Mouse (Mus musculus): ENCODE results near the gene Gm10334. TPM values are rescaled to one million over a fixed set of nuclear protein-coding genes. Genes with fewer than 3 reads are reported as not detected.
"Not testable (repeated sequence)": the region's sequence is repeated elsewhere in the genome, so short reads cannot be mapped to it uniquely, and the experiment has no call there.

Gene Gm10334
- polyA plus RNA-seq (2015; fragmentation: Nextera tagmentation; extraction: Ambion mirVana): 0.19 TPM in 1 of 2 replicates, not detected in the other

DNA sequence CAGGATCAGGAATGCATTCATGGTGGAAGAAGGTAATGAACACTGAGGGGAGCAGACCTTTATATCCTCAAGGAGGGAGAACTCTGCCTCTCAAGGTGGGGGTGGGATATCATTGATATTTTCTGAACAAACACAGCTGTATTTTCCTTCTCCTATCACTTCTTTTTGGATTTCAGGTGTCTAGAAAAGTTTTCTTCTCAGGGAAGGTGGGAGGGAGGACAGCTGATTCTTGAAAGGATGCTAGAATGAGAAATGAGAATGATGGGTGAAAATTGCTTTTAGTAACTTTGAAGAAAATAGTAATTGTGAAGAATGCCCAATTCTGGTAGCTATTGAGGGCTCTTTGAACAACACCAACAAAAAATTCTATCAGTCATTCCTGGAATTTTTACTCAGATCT lies at the start of gene Gm10334:
Gene Gm10334, minus strand, starts transcription at position 101 of the 400 bp plus-strand sequence.
- not testable (repeated sequence) for H3K4me2 ChIP-seq; H3K9ac ChIP-seq; H3K27ac ChIP-seq; H3K4me3 ChIP-seq; H3K4me1 ChIP-seq (replicated peaks); H3K36me3 ChIP-seq; H3K9me3 ChIP-seq; ATAC-seq (ENCODE audit: low FRiP score); H3K27me3 ChIP-seq

DNA sequence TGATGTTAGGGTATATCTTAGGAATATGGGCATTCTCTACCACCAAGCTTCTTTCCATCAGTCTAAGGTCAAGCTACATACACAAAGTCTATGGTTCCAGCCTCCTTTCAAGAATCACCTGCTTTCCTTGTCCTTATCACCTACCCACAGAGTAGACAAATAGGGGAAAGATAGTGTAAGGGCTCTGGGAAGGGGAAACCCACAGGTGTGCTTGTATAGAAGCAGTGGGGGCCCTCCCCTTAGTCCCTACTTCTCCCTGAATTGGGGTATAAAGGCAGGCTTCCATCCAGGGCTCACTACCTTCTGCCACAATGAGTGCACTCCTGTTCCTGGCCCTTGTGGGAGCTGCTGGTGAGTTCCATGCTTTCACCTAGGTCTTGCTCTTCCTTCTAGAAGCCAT lies 12.7 kb upstream of the Gm10334 start, which contains the start of gene Prss1:
Gene Prss1, plus strand, starts transcription at position 301 of the 400 bp plus-strand sequence.
- H3K36me3 ChIP-seq; H3K4me1 ChIP-seq (replicated peaks): not testable (repeated sequence)

DNA sequence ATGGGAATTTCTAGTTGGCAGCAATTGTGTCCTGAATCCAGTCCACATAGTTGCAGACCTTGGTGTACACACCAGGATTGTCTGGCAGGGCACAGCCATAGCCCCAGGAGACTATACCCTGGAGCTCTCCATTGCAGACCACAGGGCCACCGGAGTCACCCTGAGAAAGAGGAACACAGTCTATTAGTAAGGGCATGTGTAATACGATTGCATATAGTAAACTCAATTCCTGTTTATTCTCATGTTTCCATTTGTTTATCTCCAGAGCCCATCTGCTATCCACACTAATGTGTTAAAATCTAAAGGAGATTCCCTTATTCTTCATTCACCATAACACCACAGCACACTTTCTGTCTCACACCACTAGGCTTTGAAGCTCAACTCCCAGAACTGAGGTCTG lies 3.7 kb downstream of the Gm10334 start:
- not testable (repeated sequence) for H3K9ac ChIP-seq; H3K4me3 ChIP-seq; H3K36me3 ChIP-seq; H3K4me1 ChIP-seq (replicated peaks); H3K4me2 ChIP-seq; H3K27ac ChIP-seq; ATAC-seq (ENCODE audit: low FRiP score); H3K27me3 ChIP-seq; H3K9me3 ChIP-seq
- WGBS: 76% methylated on average over 2 of the region's 2 CpGs

More for the DNA sequence above, 12.7 kb upstream of the Gm10334 start, which contains the start of gene Prss1:
- not testable (repeated sequence) for ATAC-seq (ENCODE audit: low FRiP score); H3K27ac ChIP-seq; H3K9me3 ChIP-seq; H3K9ac ChIP-seq; H3K27me3 ChIP-seq; H3K4me2 ChIP-seq; H3K4me3 ChIP-seq

Other genes with a start within 250 kb of the Gm10334 start
- gene Try4, start 143.9 kb downstream of the Gm10334 start, polyA plus RNA-seq (2015; fragmentation: Nextera tagmentation; extraction: Ambion mirVana): not detected in 2 replicates
- 0.50 and 0.51 TPM in 2 replicates for gene Try5, start 129.3 kb downstream of the Gm10334 start, polyA plus RNA-seq (2015; fragmentation: Nextera tagmentation; extraction: Ambion mirVana)
- not detected in 2 replicates for gene Try10, start 92.0 kb downstream of the Gm10334 start, polyA plus RNA-seq (2015; fragmentation: Nextera tagmentation; extraction: Ambion mirVana)
- 0.31 TPM in 1 of 2 replicates, not detected in the other for gene Prss3, start 68.5 kb downstream of the Gm10334 start, polyA plus RNA-seq (2015; fragmentation: Nextera tagmentation; extraction: Ambion mirVana)
- gene Gm5771, start 53.8 kb downstream of the Gm10334 start, polyA plus RNA-seq (2015; fragmentation: Nextera tagmentation; extraction: Ambion mirVana): not detected in 2 replicates
- gene Prss1, start 12.8 kb upstream of the Gm10334 start, polyA plus RNA-seq (2015; fragmentation: Nextera tagmentation; extraction: Ambion mirVana): not detected in 2 replicates
- not detected in 2 replicates for gene Prss2, start 75.6 kb upstream of the Gm10334 start, polyA plus RNA-seq (2015; fragmentation: Nextera tagmentation; extraction: Ambion mirVana)
- gene Ephb6, start 159.3 kb upstream of the Gm10334 start, polyA plus RNA-seq (2015; fragmentation: Nextera tagmentation; extraction: Ambion mirVana): 28.3 and 29.5 TPM in 2 replicates
- gene Trpv6, start 190.3 kb upstream of the Gm10334 start, polyA plus RNA-seq (2015; fragmentation: Nextera tagmentation; extraction: Ambion mirVana): 0.70 and 0.87 TPM in 2 replicates
- gene Trpv5, start 234.6 kb upstream of the Gm10334 start, polyA plus RNA-seq (2015; fragmentation: Nextera tagmentation; extraction: Ambion mirVana): not detected in 2 replicates
- gene Llcfc1, start 238.3 kb upstream of the Gm10334 start, polyA plus RNA-seq (2015; fragmentation: Nextera tagmentation; extraction: Ambion mirVana): not detected in 2 replicates